Mouse (Mus musculus): ENCODE results near the gene Syngap1. TPM values are rescaled to one million over a fixed set of nuclear protein-coding genes. Genes with fewer than 3 reads are reported as not detected.

Gene Syngap1
- polyA plus RNA-seq, 1 experiment from 2014 or later, result 2.2 TPM

GRCm38 (mm10) chr17:26936921-26937695 is 3.9 kb upstream of the Syngap1 start:
- peaks cover 61% of the 10 kb centered on the region for H3K4me1 ChIP-seq

GRCm38 (mm10) chr17:26937883-26938695 is 3.0 kb upstream of the Syngap1 start:
- Histone ChIP-seq H3K4me3 (replicated peaks) (peak overlapping the region; percentile 83), H3K27ac (replicated peaks) (peak overlapping the region; percentile 90; the same call in 1 of the 2 replicates), H3K4me2 (replicated peaks) (peak overlapping the region; percentile 98), H3K9me3 (replicated peaks) (no peaks in the 10 kb centered on the region), H3K27me3 (no peaks in the 10 kb centered on the region), H3K4me1 (peaks cover 60% of the 10 kb centered on the region), H3K36me3 (peaks cover 28% of the 10 kb centered on the region), H3K9ac (peak overlapping the region; percentile 62)
- ATAC-seq (ENCODE audit: insufficient number of reproducible peaks, low FRiP score, low TSS enrichment, low read depth), result no peak
- 56% methylated on average over 16 of the region's 16 CpGs for WGBS

More at GRCm38 (mm10) chr17:26936921-26937695, 3.9 kb upstream of the Syngap1 start:
- no peak for ATAC-seq (ENCODE audit: insufficient number of reproducible peaks, low FRiP score, low TSS enrichment, low read depth)
- Histone ChIP-seq H3K27ac (replicated peaks) (no peak overlapping the region), H3K36me3 (peaks cover 28% of the 10 kb centered on the region), H3K9ac (no peak overlapping the region), H3K4me3 (replicated peaks) (no peak overlapping the region), H3K4me2 (replicated peaks) (peak overlapping the region; percentile 6; the same call in 1 of the 2 replicates), H3K9me3 (replicated peaks) (no peaks in the 10 kb centered on the region), H3K27me3 (no peaks in the 10 kb centered on the region)
- 83% methylated on average over 15 of the region's 15 CpGs for WGBS

DNA sequence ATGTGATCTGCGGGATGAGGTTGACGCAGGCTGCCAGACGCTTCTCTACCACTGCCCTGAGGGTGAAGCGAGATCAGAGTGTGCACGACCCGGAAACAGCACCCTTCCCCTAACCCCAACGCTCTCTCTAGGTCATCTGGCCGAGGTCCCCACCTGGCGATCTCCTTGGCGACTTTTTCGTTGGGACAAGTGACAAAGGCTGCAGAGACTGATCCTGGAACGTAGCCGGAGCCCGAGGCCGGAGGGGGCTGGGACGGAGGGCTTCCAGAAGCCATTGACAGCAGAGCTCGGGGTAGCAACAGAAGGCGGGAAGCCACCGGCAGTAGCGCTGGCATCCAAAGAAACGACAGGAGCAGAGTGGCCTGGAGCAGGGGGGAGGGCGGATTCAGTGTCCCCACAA is 2.3 kb upstream of the Syngap1 start:
- Histone ChIP-seq H3K36me3 (peaks cover 28% of the 10 kb centered on the region), H3K4me3 (replicated peaks) (peak overlapping the region; percentile 83), H3K9ac (peak overlapping the region; percentile 62), H3K27me3 (no peaks in the 10 kb centered on the region), H3K27ac (replicated peaks) (peak overlapping the region; percentile 90), H3K4me1 (peaks cover 55% of the 10 kb centered on the region), H3K4me2 (replicated peaks) (peak overlapping the region; percentile 98), H3K9me3 (replicated peaks) (no peaks in the 10 kb centered on the region)
- under 1% methylated on average over 22 of the region's 22 CpGs for WGBS
- ATAC-seq (ENCODE audit: insufficient number of reproducible peaks, low FRiP score, low TSS enrichment, low read depth), result no peak

DNA sequence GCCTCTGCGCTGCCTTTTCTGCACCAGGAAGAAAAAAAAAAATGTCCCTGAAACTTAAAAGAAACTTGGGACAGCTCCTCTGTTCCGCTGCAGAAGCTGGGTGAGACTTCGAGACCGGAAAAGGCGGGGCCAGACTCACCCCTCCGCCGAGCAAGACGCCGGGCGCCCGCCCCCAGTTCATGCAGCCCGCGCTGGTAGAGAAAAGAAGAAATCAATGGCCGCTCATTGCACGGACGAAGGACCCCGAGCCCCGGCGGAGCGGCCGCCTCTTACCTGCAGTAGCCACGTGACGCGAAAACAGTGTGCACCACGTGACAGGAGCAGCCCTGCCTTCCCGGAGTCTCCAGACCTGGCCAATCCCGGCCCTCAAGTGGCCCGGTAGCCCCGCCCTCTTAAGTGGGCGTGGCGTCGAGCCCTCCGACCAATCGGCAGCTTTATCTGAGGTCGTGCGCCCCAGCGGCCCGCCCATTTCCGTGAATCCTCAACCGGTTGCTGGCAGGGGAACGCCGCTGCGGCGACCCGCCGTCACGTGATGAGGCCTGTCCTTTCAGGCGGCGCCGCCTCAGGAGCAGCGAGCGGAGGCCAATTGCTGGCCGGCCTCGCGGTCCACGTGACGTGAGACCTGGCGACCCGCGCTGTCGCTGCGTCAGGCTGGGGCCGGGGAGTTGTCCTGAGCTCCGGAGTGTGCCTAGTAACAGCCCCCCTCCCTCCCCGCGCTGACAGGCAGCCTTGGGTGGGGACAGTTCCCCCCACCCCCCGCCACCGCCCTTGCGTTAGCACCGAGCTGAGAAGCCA is 1.7 kb upstream of the Syngap1 start, which contains the start of gene Cuta:
Cuta (minus strand) TSS at position 392 of the 795 bp plus-strand sequence.
- peak within 1 kb of the TSS; percentile 62 for H3K9ac ChIP-seq
- H3K36me3 ChIP-seq, result peaks cover 28% of the 10 kb centered on the region
- peak; percentile 95 for ATAC-seq (ENCODE audit: insufficient number of reproducible peaks, low FRiP score, low TSS enrichment, low read depth)
- peaks cover 48% of the 10 kb centered on the region for H3K4me1 ChIP-seq
- under 1% methylated on average over 69 of the region's 70 CpGs for WGBS
- peak within 1 kb of the TSS; percentile 98 for H3K4me2 ChIP-seq (replicated peaks)
- H3K4me3 ChIP-seq (replicated peaks), result peak within 1 kb of the TSS; percentile 83
- H3K27ac ChIP-seq (replicated peaks), result peak within 1 kb of the TSS; percentile 97
- H3K9me3 ChIP-seq (replicated peaks), result no peaks in the 10 kb centered on the region
- H3K27me3 ChIP-seq, result no peaks in the 10 kb centered on the region

DNA sequence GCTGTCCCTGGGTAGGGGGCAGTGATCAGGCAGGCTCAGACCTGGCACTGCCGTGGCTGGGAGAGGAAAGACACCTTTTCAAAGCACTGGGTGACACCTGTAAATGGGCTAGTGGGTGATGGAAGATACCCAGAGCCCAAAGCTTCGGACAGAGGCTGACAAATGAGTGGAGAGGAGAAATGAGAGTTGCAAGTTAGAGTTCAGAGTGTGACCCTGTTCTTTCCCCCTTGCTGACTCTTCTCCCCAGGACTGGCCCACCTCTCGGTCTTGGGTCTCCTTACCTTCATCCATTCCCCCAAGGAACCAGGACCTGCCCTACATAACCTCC is 1.1 kb upstream of the Syngap1 start:
- Histone ChIP-seq H3K4me3 (replicated peaks) (peak overlapping the region; percentile 83), H3K9ac (peak overlapping the region; percentile 55; the same call in 1 of the 2 replicates), H3K36me3 (peaks cover 26% of the 10 kb centered on the region), H3K4me1 (peaks cover 48% of the 10 kb centered on the region), H3K27ac (replicated peaks) (peak overlapping the region; percentile 97), H3K9me3 (replicated peaks) (no peaks in the 10 kb centered on the region), H3K4me2 (replicated peaks) (peak overlapping the region; percentile 98), H3K27me3 (no peaks in the 10 kb centered on the region)
- no peak for ATAC-seq (ENCODE audit: insufficient number of reproducible peaks, low FRiP score, low TSS enrichment, low read depth)
- WGBS, result 6% methylated on average over 3 of the region's 3 CpGs

- no peak for ATAC-seq (ENCODE audit: insufficient number of reproducible peaks, low FRiP score, low TSS enrichment, low read depth)
- WGBS, result 12% methylated on average over 4 of the region's 4 CpGs
- peaks cover 64% of the 10 kb centered on the region for H3K4me1 ChIP-seq
Observed at GRCm38 (mm10) chr17:26941841-26942570, 953 bp downstream of the Syngap1 start.

GRCm38 (mm10) chr17:26945824-26946495 is 4.9 kb downstream of the Syngap1 start:
- no peak for ATAC-seq (ENCODE audit: insufficient number of reproducible peaks, low FRiP score, low TSS enrichment, low read depth)
- no peaks in the 10 kb centered on the region for H3K36me3 ChIP-seq
- no peaks in the 10 kb centered on the region for H3K9me3 ChIP-seq (replicated peaks)
- peak overlapping the region; percentile 62 for H3K9ac ChIP-seq
- peaks cover 66% of the 10 kb centered on the region for H3K4me1 ChIP-seq
- H3K27ac ChIP-seq (replicated peaks), result peak overlapping the region; percentile 84
- no peaks in the 10 kb centered on the region for H3K27me3 ChIP-seq
- H3K4me3 ChIP-seq (replicated peaks), result peak overlapping the region; percentile 48
- 24% methylated on average over 13 of the region's 13 CpGs for WGBS
- H3K4me2 ChIP-seq (replicated peaks), result peak overlapping the region; percentile 89

More at GRCm38 (mm10) chr17:26941841-26942570, 953 bp downstream of the Syngap1 start:
- Histone ChIP-seq H3K4me3 (replicated peaks) (peak overlapping the region; percentile 83), H3K4me2 (replicated peaks) (peak overlapping the region; percentile 50), H3K27me3 (no peaks in the 10 kb centered on the region), H3K27ac (replicated peaks) (peak overlapping the region; percentile 60), H3K9ac (no peak overlapping the region), H3K9me3 (replicated peaks) (no peaks in the 10 kb centered on the region), H3K36me3 (peaks cover 6% of the 10 kb centered on the region; the same call in 1 of the 2 replicates)

DNA sequence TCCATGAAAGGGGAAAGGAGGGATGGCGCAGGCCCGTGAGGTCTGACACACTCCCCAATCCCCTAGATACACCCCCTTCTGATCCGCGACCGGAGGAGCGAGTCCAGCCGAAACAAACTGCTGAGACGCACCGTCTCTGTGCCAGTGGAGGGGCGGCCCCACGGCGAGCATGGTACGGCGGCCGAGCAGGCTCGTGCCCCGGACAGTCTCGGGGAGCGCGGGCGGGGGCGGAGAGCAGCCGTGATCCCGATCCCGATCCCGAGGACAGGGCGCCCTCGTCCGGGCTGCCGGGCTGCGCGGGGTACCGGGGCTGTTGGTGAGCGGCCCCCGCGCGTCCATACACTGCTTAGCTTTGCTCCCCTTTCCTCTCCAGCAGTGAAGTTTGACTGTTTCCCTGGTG is 5.5 kb downstream of the Syngap1 start:
- Histone ChIP-seq H3K9me3 (replicated peaks) (no peaks in the 10 kb centered on the region), H3K4me1 (peaks cover 69% of the 10 kb centered on the region), H3K27me3 (no peaks in the 10 kb centered on the region), H3K4me3 (replicated peaks) (peak overlapping the region; percentile 48), H3K9ac (peak overlapping the region; percentile 62), H3K27ac (replicated peaks) (peak overlapping the region; percentile 84), H3K4me2 (replicated peaks) (peak overlapping the region; percentile 89), H3K36me3 (no peaks in the 10 kb centered on the region)
- ATAC-seq (ENCODE audit: insufficient number of reproducible peaks, low FRiP score, low TSS enrichment, low read depth), result peak; percentile 48
- WGBS, result 1% methylated on average over 37 of the region's 37 CpGs

- H3K36me3 ChIP-seq, result no peaks in the 10 kb centered on the region
- H3K4me1 ChIP-seq, result peaks cover 71% of the 10 kb centered on the region
- H3K4me2 ChIP-seq (replicated peaks), result peak overlapping the region; percentile 89
- 55% methylated on average over 12 of the region's 12 CpGs for WGBS
- H3K27me3 ChIP-seq, result no peaks in the 10 kb centered on the region
- H3K27ac ChIP-seq (replicated peaks), result peak overlapping the region; percentile 84
- H3K9ac ChIP-seq, result 0 out of 2 replicates have a peak overlapping the region, but pooled peaks have one; percentile 62
- no peaks in the 10 kb centered on the region for H3K9me3 ChIP-seq (replicated peaks)
- no peak for ATAC-seq (ENCODE audit: insufficient number of reproducible peaks, low FRiP score, low TSS enrichment, low read depth)
- 0 out of 2 replicates have a peak overlapping the region, but pooled peaks have one; percentile 10 for H3K4me3 ChIP-seq (replicated peaks)
Observed at GRCm38 (mm10) chr17:26947231-26948100, 6.4 kb downstream of the Syngap1 start.

Measured in embryonic facial prominence, embryonic 15.5 days (tissue).